Mouse (Mus musculus): Measurements from ENCODE around the gene Ldha. TPM values are rescaled to one million over a fixed set of nuclear protein-coding genes. Genes with fewer than 3 reads are reported as not detected.
"Not testable (repeated sequence)": the region's sequence is repeated elsewhere in the genome, so short reads cannot be mapped to it uniquely, and the experiment has no call there.

The Ldha gene
- total and polyA plus RNA-seq, 2 experiments from 2014 or later, result 373 to 753 TPM

DNA sequence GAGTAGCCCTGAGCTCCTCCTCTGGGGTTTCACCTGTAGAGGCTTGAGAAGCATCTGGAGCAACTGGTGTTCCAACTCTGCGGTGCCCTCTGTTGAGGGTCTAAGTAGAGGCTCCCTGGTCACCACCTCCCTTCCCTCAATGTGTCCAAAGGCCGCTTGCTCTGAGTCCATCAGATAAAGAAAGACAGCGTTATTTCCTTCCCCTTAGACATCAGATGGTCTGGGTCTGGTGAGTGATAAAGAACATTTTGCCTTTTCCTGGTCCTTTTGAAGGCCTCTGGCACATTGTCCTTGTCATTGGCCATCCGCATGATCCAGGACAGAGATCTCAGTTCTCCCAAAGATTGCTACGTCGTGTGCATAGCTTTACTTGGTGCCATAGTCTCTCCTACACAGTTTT is 36.0 kb downstream of the Ldha start:
- 86% methylated on average over 6 of the region's 6 CpGs for WGBS
- DNase-seq (no peak), ATAC-seq (no peak)
- TF ChIP-seq CTCF (IDR thresholded peaks at IDR 0.05; ENCODE audit: low read depth), result no peak
- no peak overlapping the region for H3K9ac ChIP-seq
- no peak overlapping the region for H3K4me3 ChIP-seq (ENCODE audit: low read depth, low read length)
- no peaks in the 10 kb centered on the region for H3K4me1 ChIP-seq (ENCODE audit: insufficient read depth)
- H3K27ac ChIP-seq (ENCODE audit: low read depth, low read length), result no peak overlapping the region
- H3K9me3 ChIP-seq (ENCODE audit: low read length), result no peaks in the 10 kb centered on the region
- H3K27me3 ChIP-seq (ENCODE audit: insufficient read depth, low read length), result no peaks in the 10 kb centered on the region
- no peaks in the 10 kb centered on the region for H3K36me3 ChIP-seq (ENCODE audit: insufficient read depth)
- H3K4me2 ChIP-seq (ENCODE audit: low read depth), result no peak overlapping the region

DNA sequence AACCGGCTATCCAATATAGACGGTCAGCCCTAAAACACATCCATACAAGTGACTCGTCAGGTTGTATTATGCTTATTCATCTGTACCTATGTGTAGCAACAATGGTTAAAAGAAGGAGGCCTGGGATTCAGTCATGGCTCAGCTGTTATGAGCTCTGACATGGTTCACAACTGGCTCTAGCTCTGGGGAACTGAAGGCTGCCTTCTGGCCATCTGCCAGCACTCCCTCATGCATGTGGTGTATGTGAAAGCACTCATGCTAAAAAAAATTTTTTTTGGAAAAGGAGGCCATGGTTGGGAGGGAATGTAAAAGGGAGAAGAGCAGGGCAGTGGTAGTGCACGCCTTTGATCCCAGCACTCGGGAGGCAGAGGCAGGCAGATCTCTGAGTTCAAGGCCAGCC is 38.6 kb downstream of the Ldha start:
- DNase-seq (no peak), ATAC-seq (no peak)
- Histone ChIP-seq H3K9me3 (ENCODE audit: low read length) (no peaks in the 10 kb centered on the region), H3K9ac (no peak overlapping the region), H3K4me1 (ENCODE audit: insufficient read depth) (no peaks in the 10 kb centered on the region), H3K36me3 (ENCODE audit: insufficient read depth) (no peaks in the 10 kb centered on the region), H3K27ac (ENCODE audit: low read depth, low read length) (no peak overlapping the region), H3K27me3 (ENCODE audit: insufficient read depth, low read length) (no peaks in the 10 kb centered on the region), H3K4me3 (ENCODE audit: low read depth, low read length) (no peak overlapping the region), H3K4me2 (ENCODE audit: low read depth) (no peak overlapping the region)
- no peak for TF ChIP-seq CTCF (IDR thresholded peaks at IDR 0.05; ENCODE audit: low read depth)
- 93% methylated on average over 5 of the region's 5 CpGs for WGBS

DNA sequence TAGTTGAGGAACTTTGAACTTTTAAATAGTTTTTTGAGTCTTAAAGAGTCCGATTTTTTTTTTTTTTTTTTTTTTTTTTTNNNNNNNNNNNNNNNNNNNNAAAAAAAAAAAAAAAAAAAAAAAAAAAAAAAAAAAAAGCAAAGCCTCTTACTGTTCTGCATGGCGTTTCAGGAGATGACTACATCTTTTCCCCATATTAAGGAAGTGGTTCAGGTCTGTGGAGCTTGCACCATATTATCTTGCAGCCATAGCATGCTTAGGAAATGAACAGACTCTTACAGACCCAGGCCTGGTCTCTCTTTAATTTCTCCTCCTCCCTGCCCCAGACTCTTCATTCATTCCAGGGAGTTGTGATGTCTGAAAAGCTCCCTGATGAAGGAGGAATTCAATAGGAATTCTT is 39.7 kb downstream of the Ldha start:
- Histone ChIP-seq H3K27me3 (ENCODE audit: insufficient read depth, low read length) (no peaks in the 10 kb centered on the region), H3K9me3 (ENCODE audit: low read length) (no peaks in the 10 kb centered on the region), H3K9ac (no peak overlapping the region), H3K36me3 (ENCODE audit: insufficient read depth) (0 out of 2 replicates have a peak, but pooled peaks cover 5% of the 10 kb centered on the region), H3K4me3 (ENCODE audit: low read depth, low read length) (no peak overlapping the region), H3K27ac (ENCODE audit: low read depth, low read length) (no peak overlapping the region), H3K4me1 (ENCODE audit: insufficient read depth) (no peaks in the 10 kb centered on the region), H3K4me2 (ENCODE audit: low read depth) (no peak overlapping the region)
- 84% methylated on average over 2 of the region's 2 CpGs for WGBS
- TF ChIP-seq CTCF (IDR thresholded peaks at IDR 0.05; ENCODE audit: low read depth), result no peak
- ATAC-seq, result no peak
- DNase-seq, result no peak

DNA sequence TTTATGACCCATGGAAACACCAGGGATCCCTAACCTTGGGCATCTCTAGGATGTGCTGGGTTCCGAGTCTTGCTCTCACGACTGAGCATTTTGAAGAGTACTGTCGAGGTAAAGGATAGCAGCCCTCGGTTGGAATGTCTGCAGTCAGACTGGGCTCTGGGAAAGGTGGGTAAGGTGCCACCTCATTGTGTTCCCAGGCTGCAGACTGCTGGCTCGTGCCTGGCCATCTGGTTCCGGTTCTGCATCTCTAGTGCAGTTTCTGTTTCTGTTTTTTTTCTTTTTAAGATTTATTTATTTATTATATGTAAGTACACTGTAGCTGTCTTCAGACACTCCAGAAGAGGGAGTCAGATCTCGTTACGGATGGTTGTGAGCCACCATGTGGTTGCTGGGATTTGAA is 40.7 kb downstream of the Ldha start:
- not testable (repeated sequence) for H3K4me2 ChIP-seq (ENCODE audit: low read depth); H3K27me3 ChIP-seq (ENCODE audit: insufficient read depth, low read length); H3K27ac ChIP-seq (ENCODE audit: low read depth, low read length); DNase-seq; H3K4me1 ChIP-seq (ENCODE audit: insufficient read depth); H3K9me3 ChIP-seq (ENCODE audit: low read length); H3K4me3 ChIP-seq (ENCODE audit: low read depth, low read length); H3K9ac ChIP-seq; ATAC-seq
- H3K36me3 ChIP-seq (ENCODE audit: insufficient read depth), result peaks cover 14% of the 10 kb centered on the region; the same call in 1 of the 2 replicates
- WGBS, result 87% methylated on average over 6 of the region's 8 CpGs

DNA sequence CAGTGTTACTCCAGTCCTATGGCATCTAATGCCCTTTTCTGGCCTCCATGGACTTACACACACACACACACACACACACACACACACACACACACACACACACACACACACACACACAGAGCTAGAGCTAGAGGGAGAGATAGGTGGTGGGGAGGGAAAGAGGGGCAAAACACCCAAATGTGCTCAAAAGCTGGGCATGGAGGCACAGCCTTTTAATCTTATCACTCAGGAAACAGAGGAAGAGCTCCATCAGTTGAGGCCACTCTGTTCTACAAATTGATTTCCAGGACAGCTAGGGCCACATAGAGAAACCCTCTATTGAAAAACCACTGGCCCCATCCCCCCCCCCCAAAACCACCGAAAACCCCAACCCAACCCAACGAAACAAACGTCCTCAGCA is 42.0 kb downstream of the Ldha start:
- WGBS, result 92% methylated on average over 3 of the region's 3 CpGs
- no peak for TF ChIP-seq CTCF (IDR thresholded peaks at IDR 0.05; ENCODE audit: low read depth)
- Histone ChIP-seq H3K36me3 (ENCODE audit: insufficient read depth) (peaks cover 26% of the 10 kb centered on the region), H3K9me3 (ENCODE audit: low read length) (no peaks in the 10 kb centered on the region), H3K4me2 (ENCODE audit: low read depth) (no peak overlapping the region), H3K4me3 (ENCODE audit: low read depth, low read length) (no peak overlapping the region), H3K27me3 (ENCODE audit: insufficient read depth, low read length) (no peaks in the 10 kb centered on the region), H3K4me1 (ENCODE audit: insufficient read depth) (no peaks in the 10 kb centered on the region), H3K9ac (no peak overlapping the region), H3K27ac (ENCODE audit: low read depth, low read length) (no peak overlapping the region)
- DNase-seq (no peak), ATAC-seq (no peak)

DNA sequence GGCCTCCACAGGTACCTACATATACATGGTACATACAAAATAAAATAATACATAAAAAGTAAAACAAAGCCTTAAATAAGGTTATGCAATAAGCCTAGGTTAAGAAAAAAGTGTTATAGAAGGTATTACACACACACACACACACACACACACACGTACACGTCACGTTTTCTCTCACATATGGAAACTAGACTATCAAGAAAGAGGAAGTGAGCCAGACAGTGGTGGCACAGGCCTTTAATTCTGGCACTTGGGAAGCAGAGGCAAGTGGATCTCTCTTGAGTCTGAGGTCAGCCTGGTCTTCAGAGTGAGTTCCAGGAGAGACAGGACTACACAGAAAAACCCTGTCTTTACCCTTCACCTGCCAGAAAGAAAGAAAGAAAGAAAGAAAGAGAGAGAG is 54.2 kb downstream of the Ldha start:
- no peaks in the 10 kb centered on the region for H3K27me3 ChIP-seq (ENCODE audit: insufficient read depth, low read length)
- no peak overlapping the region for H3K4me3 ChIP-seq (ENCODE audit: low read depth, low read length)
- WGBS, result 89% methylated on average over 3 of the region's 3 CpGs
- H3K9ac ChIP-seq, result no peak overlapping the region
- TF ChIP-seq CTCF (IDR thresholded peaks at IDR 0.05; ENCODE audit: low read depth), result no peak
- H3K4me2 ChIP-seq (ENCODE audit: low read depth), result no peak overlapping the region
- H3K4me1 ChIP-seq (ENCODE audit: insufficient read depth), result no peaks in the 10 kb centered on the region
- H3K9me3 ChIP-seq (ENCODE audit: low read length), result no peaks in the 10 kb centered on the region
- DNase-seq (no peak), ATAC-seq (no peak)
- H3K36me3 ChIP-seq (ENCODE audit: insufficient read depth), result peaks cover 51% of the 10 kb centered on the region
- no peak overlapping the region for H3K27ac ChIP-seq (ENCODE audit: low read depth, low read length)

DNA sequence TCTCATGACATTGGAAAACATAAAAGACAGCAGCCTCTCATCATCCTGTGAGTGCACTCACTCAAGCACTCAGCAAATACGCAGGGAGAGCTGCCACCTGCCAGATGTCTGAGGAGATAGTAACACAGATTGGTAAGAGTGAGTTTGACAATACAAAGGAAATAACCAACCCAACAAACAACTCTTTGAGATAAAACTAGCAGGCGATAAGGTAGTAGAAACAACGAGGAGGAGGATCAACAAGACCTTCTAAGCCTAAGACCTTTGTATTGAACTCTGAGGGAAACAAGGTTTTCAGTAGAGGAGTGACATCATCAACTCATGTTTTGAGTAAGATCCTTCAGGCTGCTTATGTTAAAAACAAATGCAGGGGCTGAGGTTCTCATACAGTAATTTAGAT is 58.1 kb downstream of the Ldha start:
- no peak overlapping the region for H3K9ac ChIP-seq
- TF ChIP-seq CTCF (IDR thresholded peaks at IDR 0.05; ENCODE audit: low read depth), result no peak
- no peaks in the 10 kb centered on the region for H3K27me3 ChIP-seq (ENCODE audit: insufficient read depth, low read length)
- no peaks in the 10 kb centered on the region for H3K4me1 ChIP-seq (ENCODE audit: insufficient read depth)
- DNase-seq (no peak), ATAC-seq (no peak)
- H3K27ac ChIP-seq (ENCODE audit: low read depth, low read length), result no peak overlapping the region
- no peak overlapping the region for H3K4me3 ChIP-seq (ENCODE audit: low read depth, low read length)
- 92% methylated on average over 3 of the region's 3 CpGs for WGBS
- no peak overlapping the region for H3K4me2 ChIP-seq (ENCODE audit: low read depth)
- peaks cover 46% of the 10 kb centered on the region for H3K36me3 ChIP-seq (ENCODE audit: insufficient read depth)
- H3K9me3 ChIP-seq (ENCODE audit: low read length), result no peaks in the 10 kb centered on the region

Other genes with a start within 250 kb of the Ldha start
- gene Sergef, start 201.7 kb upstream of the Ldha start, total RNA-seq (2014; rRNA removed), result 50.7 and 54.5 TPM in 2 replicates
- gene Sergef, start 201.7 kb upstream of the Ldha start, polyA plus RNA-seq (2015; fragmentation: Nextera tagmentation; extraction: Ambion mirVana), result 40.4 and 46.9 TPM in 2 replicates
- 1.3 and 3.6 TPM in 2 replicates for gene Tph1, start 168.9 kb upstream of the Ldha start, total RNA-seq (2014; rRNA removed)
- 0.99 and 1.9 TPM in 2 replicates for gene Tph1, start 168.9 kb upstream of the Ldha start, polyA plus RNA-seq (2015; fragmentation: Nextera tagmentation; extraction: Ambion mirVana)
- 14.3 and 16.2 TPM in 2 replicates for gene Saal1, start 130.8 kb upstream of the Ldha start, total RNA-seq (2014; rRNA removed)
- gene Saal1, start 130.8 kb upstream of the Ldha start, polyA plus RNA-seq (2015; fragmentation: Nextera tagmentation; extraction: Ambion mirVana), result 13.3 and 14.4 TPM in 2 replicates
- not detected in 2 replicates for gene Saa3, start 125.8 kb upstream of the Ldha start, total RNA-seq (2014; rRNA removed)
- gene Saa3, start 125.8 kb upstream of the Ldha start, polyA plus RNA-seq (2015; fragmentation: Nextera tagmentation; extraction: Ambion mirVana), result 0.35 TPM in 1 of 2 replicates, not detected in the other
- gene Saa4, start 108.9 kb upstream of the Ldha start, total RNA-seq (2014; rRNA removed), result not detected in 2 replicates
- gene Saa4, start 108.9 kb upstream of the Ldha start, polyA plus RNA-seq (2015; fragmentation: Nextera tagmentation; extraction: Ambion mirVana), result not detected in 2 replicates
- gene Saa1, start 98.5 kb upstream of the Ldha start, total RNA-seq (2014; rRNA removed), result not detected in 2 replicates
- 0.36 TPM in 1 of 2 replicates, not detected in the other for gene Saa1, start 98.5 kb upstream of the Ldha start, polyA plus RNA-seq (2015; fragmentation: Nextera tagmentation; extraction: Ambion mirVana)
- not detected in 2 replicates for gene Saa2, start 89.7 kb upstream of the Ldha start, total RNA-seq (2014; rRNA removed)
- gene Saa2, start 89.7 kb upstream of the Ldha start, polyA plus RNA-seq (2015; fragmentation: Nextera tagmentation; extraction: Ambion mirVana), result not detected in 2 replicates
- 17.1 and 24.5 TPM in 2 replicates for gene Hps5, start 45.4 kb upstream of the Ldha start, total RNA-seq (2014; rRNA removed)
- 5.6 and 6.9 TPM in 2 replicates for gene Hps5, start 45.4 kb upstream of the Ldha start, polyA plus RNA-seq (2015; fragmentation: Nextera tagmentation; extraction: Ambion mirVana)
- 58.2 and 60.1 TPM in 2 replicates for gene Gtf2h1, start 45.4 kb upstream of the Ldha start, total RNA-seq (2014; rRNA removed)
- gene Gtf2h1, start 45.4 kb upstream of the Ldha start, polyA plus RNA-seq (2015; fragmentation: Nextera tagmentation; extraction: Ambion mirVana), result 39.0 and 42.1 TPM in 2 replicates
- gene Ldhc, start 19.7 kb downstream of the Ldha start, total RNA-seq (2014; rRNA removed), result not detected in 2 replicates
- not detected in 2 replicates for gene Ldhc, start 19.7 kb downstream of the Ldha start, polyA plus RNA-seq (2015; fragmentation: Nextera tagmentation; extraction: Ambion mirVana)
- gene Tsg101, start 78.5 kb downstream of the Ldha start, total RNA-seq (2014; rRNA removed), result 143 and 147 TPM in 2 replicates
- 384 and 404 TPM in 2 replicates for gene Tsg101, start 78.5 kb downstream of the Ldha start, polyA plus RNA-seq (2015; fragmentation: Nextera tagmentation; extraction: Ambion mirVana)
- 9.2 and 12.0 TPM in 2 replicates for gene Uevld, start 117.1 kb downstream of the Ldha start, total RNA-seq (2014; rRNA removed)
- 3.2 and 4.6 TPM in 2 replicates for gene Uevld, start 117.1 kb downstream of the Ldha start, polyA plus RNA-seq (2015; fragmentation: Nextera tagmentation; extraction: Ambion mirVana)
- gene Gm9999, start 142.1 kb downstream of the Ldha start, total RNA-seq (2014; rRNA removed), result not detected in 2 replicates
- not detected in 2 replicates for gene Gm9999, start 142.1 kb downstream of the Ldha start, polyA plus RNA-seq (2015; fragmentation: Nextera tagmentation; extraction: Ambion mirVana)
- gene Spty2d1, start 166.9 kb downstream of the Ldha start, total RNA-seq (2014; rRNA removed), result 9.5 and 10.9 TPM in 2 replicates
- 3.7 and 5.0 TPM in 2 replicates for gene Spty2d1, start 166.9 kb downstream of the Ldha start, polyA plus RNA-seq (2015; fragmentation: Nextera tagmentation; extraction: Ambion mirVana)
- 9.5 and 12.0 TPM in 2 replicates for gene Tmem86a, start 209.1 kb downstream of the Ldha start, total RNA-seq (2014; rRNA removed)
- 32.9 and 37.3 TPM in 2 replicates for gene Tmem86a, start 209.1 kb downstream of the Ldha start, polyA plus RNA-seq (2015; fragmentation: Nextera tagmentation; extraction: Ambion mirVana)